Mouse (Mus musculus): ENCODE results near the gene Ctsw.

- no peak for TF ChIP-seq CTCF (IDR thresholded peaks at IDR 0.05; ENCODE audit: low read depth, low read length)
- no peak for TF ChIP-seq POLR2A (IDR thresholded peaks at IDR 0.05; ENCODE audit: insufficient read depth, low read length)
Observed at GRCm38 (mm10) chr19:5428083-5428482, 40.2 kb downstream of the Ctsw start.

Data from ES-Bruce4 (cell line).